Mouse (Mus musculus) kidney, postnatal 10 days (tissue): ENCODE results near the gene Gm9970.

Experiments used
- DNase-seq: peaks from one replicate; pipeline ENCODE4 v3.0.0; 2021; ENCODE audit warnings: mixed read lengths

Gene Gm9970

GRCm38 (mm10) chr5:31240637-31241521 is at the start of gene Gm9970, which contains the start of gene Nrbp1:
Gm9970 (minus strand) TSS chr5:31241232.
Nrbp1 (plus strand) TSS chr5:31240864.
- DNase-seq: peak; percentile 98

- no peak for DNase-seq
These were observed 48.7 kb upstream of the Gm9970 start for GRCm38 (mm10) chr5:31289626-31290230.

DNA sequence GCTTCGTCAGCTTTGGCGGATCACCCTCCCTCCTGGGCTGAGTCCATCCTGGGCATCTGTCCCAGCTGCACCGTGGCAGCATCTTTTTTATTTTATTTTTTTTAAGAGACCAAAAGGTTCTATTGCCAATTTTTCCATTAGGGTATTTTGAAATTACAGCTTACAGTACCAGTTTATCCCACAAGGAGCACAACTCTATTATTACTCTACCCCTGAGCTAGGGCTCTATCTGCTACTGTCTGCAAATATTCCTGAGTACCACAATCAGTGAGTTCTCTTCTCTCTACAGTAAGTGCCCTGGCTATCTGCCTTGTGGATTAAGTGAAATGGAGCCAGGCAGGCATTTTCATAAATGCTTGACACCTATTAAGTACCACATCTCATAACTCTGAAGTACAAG is 47.6 kb upstream of the Gm9970 start:
- DNase-seq: no peak

DNA sequence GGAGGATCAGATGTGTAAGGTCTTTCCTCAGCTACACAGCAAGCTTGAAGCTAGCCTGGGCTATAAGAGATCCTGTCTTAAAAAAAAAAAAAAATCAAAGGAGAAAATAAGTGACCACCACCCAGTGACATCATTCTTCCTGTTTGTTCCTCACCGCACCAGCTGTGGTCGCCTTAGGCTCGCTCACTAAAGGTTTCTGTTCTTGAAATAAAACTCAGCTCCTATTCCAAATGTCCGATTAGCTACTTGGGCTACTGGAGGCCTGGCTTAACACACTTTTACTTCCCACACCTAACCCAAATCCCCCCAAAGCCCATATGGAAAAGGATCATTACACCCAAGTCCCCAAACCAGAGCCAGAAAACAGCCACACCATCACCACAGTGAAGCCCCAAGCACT is 47.2 kb upstream of the Gm9970 start:
- DNase-seq: no peak

DNA sequence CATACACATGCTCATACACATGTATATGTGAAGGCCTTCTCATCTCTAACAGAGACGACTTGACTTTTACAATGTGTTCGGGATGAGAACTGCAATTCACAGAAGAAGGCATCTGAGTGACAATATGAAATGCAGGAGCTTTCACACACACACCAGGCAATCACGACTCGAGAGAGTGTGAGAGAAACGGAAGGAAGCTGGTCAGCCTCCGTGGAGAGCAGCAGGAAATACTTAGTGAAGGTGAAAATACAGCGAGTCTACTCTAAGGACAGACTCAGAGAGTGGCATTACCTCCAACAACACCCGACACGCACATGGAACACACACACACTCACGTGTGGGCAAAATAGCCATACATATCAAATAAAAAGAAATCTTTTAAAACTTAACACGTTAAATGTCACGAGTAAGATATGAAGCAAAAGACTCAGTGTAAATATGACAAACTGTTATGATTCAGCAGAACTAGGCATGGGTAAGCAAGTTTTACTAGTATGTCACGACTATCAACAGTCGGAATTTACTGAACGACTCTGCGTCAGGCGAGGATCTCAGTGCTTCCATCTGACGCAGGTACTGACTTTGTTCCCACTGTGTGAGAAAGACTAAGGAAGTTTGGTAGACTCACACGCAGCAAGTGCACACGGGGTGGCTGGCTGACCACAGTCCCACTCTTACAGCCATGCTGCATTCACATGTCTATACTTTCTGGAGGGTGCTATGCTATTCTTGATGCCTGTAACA is 38.4 kb upstream of the Gm9970 start:
- DNase-seq: no peak

DNA sequence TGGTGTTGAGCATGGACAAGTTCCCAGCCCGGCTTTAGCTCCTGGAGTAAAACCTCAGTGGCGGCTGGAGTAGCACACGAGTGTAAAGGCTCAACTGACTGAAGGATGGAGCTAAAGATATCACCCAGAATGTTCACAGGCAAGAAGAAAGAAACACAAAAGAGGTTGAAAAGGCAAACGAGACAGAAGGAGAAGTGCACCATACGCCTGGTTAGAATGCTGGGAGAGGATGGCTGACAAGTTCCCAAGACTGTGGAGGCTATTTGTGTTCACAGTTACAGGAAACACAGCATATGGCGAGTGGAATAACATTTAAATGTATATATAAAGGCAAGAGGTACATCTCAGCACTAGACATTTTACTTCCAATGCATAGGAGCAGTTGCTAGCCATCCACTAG is 32.0 kb upstream of the Gm9970 start:
- no peak for DNase-seq

- DNase-seq: no peak
These were observed 26.7 kb upstream of the Gm9970 start for GRCm38 (mm10) chr5:31267686-31268085.

- no peak for DNase-seq
These were observed 25.1 kb upstream of the Gm9970 start for GRCm38 (mm10) chr5:31266101-31266500.

DNA sequence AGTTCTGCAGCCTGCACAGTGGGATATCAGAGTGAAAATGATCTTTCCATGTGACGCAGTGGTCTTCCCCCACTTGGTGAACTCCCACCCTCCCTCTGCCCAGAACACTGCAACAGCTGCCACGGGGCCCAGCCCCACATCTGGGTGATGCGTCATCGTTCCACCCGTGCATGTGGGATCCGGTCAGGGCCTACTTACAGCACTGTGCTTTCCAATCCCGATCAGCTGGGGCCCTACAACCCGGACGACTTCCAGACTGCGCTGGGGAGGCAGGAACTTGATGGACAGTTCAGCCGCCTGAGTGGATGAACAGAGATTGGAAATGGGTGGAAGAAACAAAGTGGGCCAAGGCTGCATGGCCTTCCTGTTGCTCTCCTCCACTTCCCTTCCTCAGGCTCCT is 16.6 kb upstream of the Gm9970 start:
- DNase-seq: no peak

- no peak for DNase-seq
These were observed 14.9 kb upstream of the Gm9970 start for GRCm38 (mm10) chr5:31255971-31256370.

DNA sequence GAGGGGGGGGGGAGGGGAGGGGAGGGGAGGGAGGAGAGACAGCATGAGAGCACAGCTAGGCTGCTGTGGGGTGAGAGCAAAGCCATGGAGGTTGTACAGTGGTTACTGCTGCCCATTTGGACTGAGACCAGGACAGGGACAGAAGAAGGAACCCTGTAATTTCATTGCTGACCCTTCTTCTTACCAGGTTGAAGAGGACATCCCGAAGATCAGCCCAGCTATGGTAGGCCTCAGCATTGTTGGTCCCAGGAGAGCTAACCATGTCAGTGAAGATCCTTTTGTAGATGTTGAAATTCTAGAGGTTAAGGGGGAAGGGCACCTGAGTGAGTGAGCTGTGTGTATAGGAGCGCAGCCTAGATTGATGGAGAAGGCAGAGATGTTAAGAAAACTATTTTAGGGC is 14.3 kb upstream of the Gm9970 start:
- DNase-seq: no peak

DNA sequence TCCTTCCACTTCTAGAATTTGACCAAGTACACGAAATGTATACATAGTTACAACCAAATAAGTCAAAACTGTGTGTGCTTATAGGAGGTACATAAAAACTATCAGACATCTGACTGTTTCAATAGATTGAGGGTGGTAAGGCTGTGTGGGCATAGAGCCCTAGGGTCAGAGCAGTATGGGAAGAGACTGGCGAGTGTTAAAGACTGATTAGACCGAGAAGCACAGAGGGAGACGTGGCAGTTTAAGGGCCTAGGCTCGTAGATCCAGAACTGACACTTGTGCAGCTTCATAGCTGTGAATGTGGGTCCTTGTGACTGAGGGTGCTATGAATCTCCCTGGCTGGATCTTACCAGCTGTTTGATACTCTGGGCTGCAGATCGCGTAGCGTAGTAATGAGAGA is 13.9 kb upstream of the Gm9970 start:
- DNase-seq: no peak

GRCm38 (mm10) chr5:31254452-31254851 is 13.4 kb upstream of the Gm9970 start:
- DNase-seq: peak; percentile 42

DNA sequence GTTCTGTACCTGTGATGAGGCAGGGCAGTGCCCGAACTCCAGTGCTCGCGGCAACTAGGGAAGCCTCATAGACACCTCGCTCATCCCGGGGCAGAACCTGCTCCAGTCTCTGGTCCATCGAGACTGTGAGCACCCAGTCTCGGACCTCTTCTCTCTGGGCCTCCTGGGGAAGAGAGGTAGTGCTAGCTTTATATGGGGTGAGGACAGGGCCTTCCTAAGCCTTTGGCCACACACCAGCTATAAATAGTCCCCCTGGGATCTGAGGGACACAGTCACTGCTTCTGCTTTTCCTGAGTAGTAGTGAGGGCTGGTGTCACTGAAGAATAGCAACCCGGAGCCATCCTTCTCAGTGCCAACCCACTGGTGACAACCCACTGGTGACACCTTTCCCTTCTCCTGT is 12.8 kb upstream of the Gm9970 start:
- no peak for DNase-seq

DNA sequence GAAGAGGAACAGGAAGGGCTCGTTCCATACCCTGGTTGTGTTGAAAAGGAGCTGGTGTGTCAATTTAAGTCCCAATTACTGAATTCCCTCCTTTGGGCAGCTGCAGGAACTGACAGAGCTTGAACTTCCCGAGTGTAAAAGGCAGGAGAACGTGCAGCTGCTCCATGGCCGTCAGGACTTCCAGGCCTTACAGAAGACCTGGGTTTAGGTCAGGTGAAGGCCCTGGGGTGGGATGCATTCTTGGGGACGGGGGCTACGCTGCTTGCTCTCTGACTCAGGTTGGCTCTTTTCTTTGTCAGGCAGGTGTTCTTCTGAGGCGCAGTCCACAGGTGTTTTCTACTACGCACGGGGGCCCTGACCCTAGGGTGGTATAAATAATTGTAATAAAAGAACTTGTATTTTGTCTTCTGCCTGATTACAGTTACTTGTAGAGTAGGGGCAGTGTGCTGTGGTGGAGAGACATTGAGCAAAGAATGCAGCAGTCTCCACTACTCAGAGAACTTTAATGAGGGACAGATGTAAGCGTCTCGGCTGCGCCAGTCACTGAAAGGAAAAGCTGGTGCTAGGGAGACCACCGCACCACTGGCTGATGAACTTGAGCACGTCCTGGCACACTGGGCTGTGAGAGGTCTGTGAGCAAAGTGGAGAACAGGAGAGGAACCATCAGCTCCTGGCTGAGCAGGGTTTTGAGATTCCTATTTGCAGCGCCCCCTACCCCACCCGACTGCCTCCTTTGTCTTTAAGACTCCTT is 11.9 kb upstream of the Gm9970 start:
- no peak for DNase-seq

DNA sequence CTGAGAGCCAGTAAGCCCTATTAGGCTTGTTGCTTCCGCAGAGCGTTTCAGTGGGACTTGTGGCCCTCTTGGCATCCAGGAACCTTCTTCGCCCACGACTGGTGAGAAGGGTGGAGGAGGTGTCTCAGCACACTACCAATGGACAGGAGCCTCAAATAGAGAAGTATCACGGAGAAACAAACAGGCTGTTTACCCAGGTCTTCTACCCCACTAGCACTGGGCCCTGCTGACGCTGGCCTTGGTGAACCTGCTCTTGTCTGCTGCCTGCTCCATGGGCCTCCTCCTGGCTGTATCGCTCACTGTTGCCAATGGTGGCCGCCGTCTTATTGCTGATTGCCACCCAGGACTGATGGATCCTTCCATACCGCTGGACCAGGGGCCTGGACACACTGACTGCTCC is 11.1 kb upstream of the Gm9970 start:
- no peak for DNase-seq

GRCm38 (mm10) chr5:31251541-31252101 is 10.6 kb upstream of the Gm9970 start, which contains the start of gene Krtcap3:
Krtcap3 (plus strand) TSS chr5:31251691.
- peak; percentile 79 for DNase-seq

- no peak for DNase-seq
These were observed 9.7 kb upstream of the Gm9970 start for GRCm38 (mm10) chr5:31250716-31251115.

GRCm38 (mm10) chr5:31242191-31242590 is 1.2 kb upstream of the Gm9970 start:
- DNase-seq: no peak

DNA sequence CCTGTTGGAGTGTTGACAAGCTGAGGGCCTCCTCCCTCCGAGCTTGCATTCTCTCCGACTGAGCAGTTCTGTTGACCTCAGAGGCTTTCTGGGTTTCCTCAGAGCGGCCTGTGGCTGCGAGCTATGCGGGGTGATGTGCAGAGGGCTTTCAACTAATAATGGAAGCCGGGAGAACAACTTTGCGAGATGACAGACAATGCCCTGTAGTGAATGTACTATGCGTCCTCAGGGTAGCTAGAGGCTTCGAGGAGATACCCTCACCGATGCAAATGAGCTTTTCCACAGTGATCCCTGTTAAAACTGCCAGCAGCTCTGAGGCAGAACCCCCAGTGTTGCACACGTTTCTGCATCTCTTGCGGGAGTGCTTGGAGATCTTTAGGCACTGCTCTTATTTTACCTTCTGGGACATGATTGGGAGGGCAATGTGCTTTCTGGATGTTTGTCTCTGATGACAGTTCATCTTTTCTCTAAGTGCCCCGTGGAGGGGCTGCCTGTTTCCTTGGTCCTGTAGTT is 546 bp upstream of the Gm9970 start:
- DNase-seq: no peak

GRCm38 (mm10) chr5:31226641-31227040 is 14.4 kb downstream of the Gm9970 start:
- DNase-seq: no peak

GRCm38 (mm10) chr5:31222696-31223095 is 18.3 kb downstream of the Gm9970 start:
- DNase-seq: no peak
